Mouse (Mus musculus): ENCODE measurements around the gene Rps23. TPM values are rescaled to one million over a fixed set of nuclear protein-coding genes. Genes with fewer than 3 reads are reported as not detected.

The Rps23 gene
- total RNA-seq, 1 experiment = 1,858 TPM

DNA sequence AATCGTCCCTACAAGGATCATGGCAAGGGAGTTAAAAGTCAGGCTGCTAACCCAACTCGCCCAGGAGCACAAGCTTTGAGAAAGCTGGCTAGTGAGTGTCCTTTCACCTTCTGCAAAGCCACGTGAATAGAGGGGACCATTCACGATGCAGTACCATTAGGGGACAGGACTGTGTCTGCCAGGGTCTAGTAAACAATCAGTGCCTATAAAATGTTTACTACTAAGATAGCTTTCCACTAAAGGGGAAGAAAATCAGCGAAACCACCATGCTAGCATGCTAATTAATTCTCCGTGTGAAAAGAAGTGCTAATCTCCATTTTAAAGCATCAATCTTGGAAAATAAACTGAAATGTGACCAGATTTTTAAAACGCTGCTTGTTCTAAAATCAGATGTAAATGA lies 50.7 kb downstream of the Rps23 start:
- Histone ChIP-seq H3K36me3 (ENCODE audit: control insufficient read depth, insufficient read depth, low read length, poor library complexity, severe bottlenecking) (no peaks in the 10 kb centered on the region), H3K4me3 (ENCODE audit: insufficient read depth in 1 of 2, low read depth in 1 of 2, low read length in 2 of 2, poor library complexity in 1 of 2, severe bottlenecking in 1 of 2) (no peak overlapping the region), H3K9me3 (ENCODE audit: control insufficient read depth, insufficient read depth, low read depth, low read length) (no peaks in the 10 kb centered on the region), H3K9ac (ENCODE audit: insufficient read depth, low read depth, low read length, poor library complexity, severe bottlenecking) (no peak overlapping the region), H3K4me1 (ENCODE audit: control insufficient read depth in 2 of 2, insufficient read depth in 2 of 2, low read length in 2 of 2, poor library complexity in 1 of 2) (no peaks in the 10 kb centered on the region), H3K27ac (ENCODE audit: insufficient read depth, low read depth, low read length, poor library complexity, severe bottlenecking) (no peak overlapping the region)
- in situ Hi-C loops (cut with MboI; ENCODE audit: low sequenced_read_pairs in 2 of 2, unreplicated experiment in 2 of 2) = no loop called here
- DNase-seq (ENCODE audit: low read depth, low spot score) = no peak
- TF ChIP-seq ZC3H11A (IDR thresholded peaks at IDR 0.05; ENCODE audit: borderline replicate concordance, low read depth, low read length) (no peak), MAFK (IDR thresholded peaks at IDR 0.05; ENCODE audit: insufficient read depth, low read depth, low read length) (no peak)

Other genes with a start within 250 kb of the Rps23 start
- gene Atp6ap1l, start 17.6 kb upstream of the Rps23 start, total RNA-seq (2012; rRNA removed) = 0.49 TPM in 1 of 2 replicates, not detected in the other